Mouse (Mus musculus) heart, embryonic 14.5 days (tissue): ENCODE results near the gene Rbpj. TPM values are rescaled to one million over a fixed set of nuclear protein-coding genes. Genes with fewer than 3 reads are reported as not detected.

ENCODE experiments used
- ATAC-seq: fragments of 200-750 bp; cut with Nextera tagmentation; 2 replicates; pipeline ENCODE4 v1.8.0; 2017; ENCODE audit warnings: low read depth, moderate TSS enrichment; ENCODE audit not compliant: insufficient number of reproducible peaks, insufficient read depth, low FRiP score
- H3K27ac ChIP-seq, 2 experiments: fragments of 200-500 bp in 1 of 2; fragments of 300-500 bp in 1 of 2; sonication (generic) in 1 of 2; replicated peaks in 1 of 2; 2 replicates each; pipeline ENCODE4 v1.5.1; 2012 to 2014; ENCODE audit warnings: low read depth in 2 of 2, low read length in 2 of 2, control low read depth in 1 of 2, mild to moderate bottlenecking in 1 of 2, mixed read lengths in 1 of 2; ENCODE audit not compliant: control insufficient read depth in 1 of 2, insufficient read depth in 1 of 2
- H3K27me3 ChIP-seq: fragments of 300-500 bp; sonication (generic); 2 replicates; pipeline ENCODE4 v1.6.1; 2014; ENCODE audit warnings: mild to moderate bottlenecking, low read length, control low read depth; ENCODE audit not compliant: control insufficient read depth, insufficient read depth
- H3K36me3 ChIP-seq: fragments of 300-500 bp; sonication (generic); 2 replicates; pipeline ENCODE4 v1.6.1; 2014; ENCODE audit warnings: mild to moderate bottlenecking, control low read depth, low read length, mixed read lengths; ENCODE audit not compliant: control insufficient read depth, insufficient read depth
- H3K4me1 ChIP-seq, 2 experiments: fragments of 200-500 bp in 1 of 2; fragments of 300-500 bp in 1 of 2; sonication (generic) in 1 of 2; 2 replicates each; pipeline ENCODE4 v1.6.1; 2012 to 2014; ENCODE audit warnings: low read length in 2 of 2, control low read depth in 1 of 2, mixed read lengths in 1 of 2; ENCODE audit not compliant: control insufficient read depth in 2 of 2, insufficient read depth in 2 of 2
- H3K4me2 ChIP-seq: fragments of 300-500 bp; sonication (generic); 2 replicates; pipeline ENCODE4 v1.6.1; 2014; ENCODE audit warnings: mild to moderate bottlenecking, low read length
- H3K4me3 ChIP-seq, 2 experiments: fragments of 200-500 bp in 1 of 2; fragments of 300-500 bp in 1 of 2; sonication (generic) in 1 of 2; 2 replicates each; pipeline ENCODE4 v1.5.1; 2012 to 2014; ENCODE audit warnings: low read length in 2 of 2, mild to moderate bottlenecking in 2 of 2, control low read depth in 1 of 2, low read depth in 1 of 2, moderate library complexity in 1 of 2; ENCODE audit not compliant: control insufficient read depth in 1 of 2, insufficient read depth in 1 of 2
- H3K9ac ChIP-seq: fragments of 300-500 bp; sonication (generic); 2 replicates; pipeline ENCODE4 v1.6.1; 2014; ENCODE audit warnings: mild to moderate bottlenecking, low read length
- H3K9me3 ChIP-seq: fragments of 300-500 bp; sonication (generic); 2 replicates; pipeline ENCODE4 v1.6.1; 2016; ENCODE audit warnings: low read length, control low read depth; ENCODE audit not compliant: control insufficient read depth
- WGBS: fragments of 180-500 bp; shearing (Covaris S2); extraction: QIAGEN DNeasy Blood & Tissue Kit; methylation state at CpG from one replicate; pipeline ENCODE4 v1.1.7; 2014; 5-methylcytosine and 5-hydroxymethylcytosine counted together
- polyA plus RNA-seq: library from polyadenylated mRNA; unstranded; fragments of >200 nt; fragmentation: Nextera tagmentation; extraction: Ambion mirVana; gene quantifications from 2 replicates; pipeline ENCODE4 v1.2.1, GENCODE M21; 2014

Gene Rbpj
- polyA plus RNA-seq, 1 experiment from 2014 or later: 24.1 TPM

DNA sequence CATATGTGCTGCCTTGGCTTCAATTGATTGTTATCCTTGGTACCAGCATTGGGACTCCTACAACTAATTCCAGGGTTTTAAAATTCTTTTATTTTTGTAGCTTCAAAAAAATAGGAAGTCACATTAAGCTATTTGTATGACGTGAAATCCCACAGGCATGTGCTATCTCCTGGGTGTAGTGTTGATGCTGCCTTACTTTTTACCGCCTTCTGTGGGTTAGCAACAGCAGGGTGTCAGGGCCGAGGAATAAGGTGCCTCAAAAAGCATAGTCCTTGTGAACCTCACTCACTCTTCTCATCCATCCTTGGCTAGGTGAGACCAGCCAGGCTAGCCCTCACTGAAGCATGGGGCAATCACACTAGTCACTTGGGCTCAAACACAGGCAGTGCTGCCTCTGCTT lies 171.3 kb downstream of the Rbpj start:
- H3K4me2 ChIP-seq: no peak overlapping the region
- H3K4me3 ChIP-seq: no peak overlapping the region
- H3K27me3 ChIP-seq: no peaks in the 10 kb centered on the region
- no peaks in the 10 kb centered on the region for H3K9me3 ChIP-seq
- H3K36me3 ChIP-seq: peaks cover 4% of the 10 kb centered on the region
- peaks cover 0 to 6% of the 10 kb centered on the region in 2 experiments; a peak in 2 of 4 replicates for H3K4me1 ChIP-seq
- 79% methylated on average over 3 of the region's 3 CpGs for WGBS
- no peak overlapping the region for H3K27ac ChIP-seq
- H3K9ac ChIP-seq: no peak overlapping the region
- no peak for ATAC-seq

DNA sequence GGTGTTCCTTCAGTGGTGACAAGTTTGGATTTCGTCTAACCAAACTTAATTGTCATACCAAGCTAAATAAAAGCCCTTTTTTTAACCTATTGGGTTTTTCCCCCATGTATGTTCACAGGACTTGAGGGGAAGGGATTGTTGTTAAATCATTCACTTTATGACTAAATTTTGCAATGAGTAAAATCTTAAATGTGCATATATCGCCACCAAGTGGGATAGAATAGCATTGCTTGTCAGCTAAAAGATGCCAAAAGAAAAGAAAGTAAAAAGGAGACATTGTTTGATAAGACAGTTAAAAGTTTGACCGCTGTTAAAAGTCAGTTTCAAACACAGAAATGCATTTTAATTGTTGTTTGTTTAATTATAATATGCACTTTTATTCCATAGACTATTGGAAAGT lies 172.7 kb downstream of the Rbpj start:
- ATAC-seq: no peak

DNA sequence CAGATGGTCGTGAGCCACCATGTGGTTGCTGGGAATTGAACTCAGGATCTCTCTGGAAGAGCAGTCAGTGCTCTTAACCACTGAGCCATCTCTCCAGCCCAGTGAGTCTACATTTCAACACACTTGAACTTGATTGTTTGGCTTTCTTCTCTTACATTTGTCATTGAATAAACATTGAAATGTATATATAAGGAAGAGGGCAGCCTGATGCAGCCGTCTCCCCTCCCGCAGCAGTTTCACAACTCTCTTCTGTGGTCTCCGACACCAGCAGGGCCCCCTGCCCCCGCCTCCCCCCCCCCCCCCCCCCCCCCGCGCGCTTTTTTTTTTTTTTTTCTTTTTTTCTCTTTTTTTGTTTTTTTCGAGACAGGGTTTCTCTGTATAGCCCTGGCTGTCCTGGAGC lies 180.7 kb downstream of the Rbpj start:
- WGBS: 82% methylated on average over 5 of the region's 9 CpGs
- Histone ChIP-seq H3K27ac (no peak overlapping the region), H3K36me3 (peaks cover 61% of the 10 kb centered on the region), H3K4me2 (no peak overlapping the region), H3K27me3 (no peaks in the 10 kb centered on the region), H3K9ac (no peak overlapping the region), H3K9me3 (no peaks in the 10 kb centered on the region), H3K4me3 (no peak overlapping the region), H3K4me1 (no peaks in the 10 kb centered on the region)
- no peak for ATAC-seq

More for the DNA sequence above, 172.7 kb downstream of the Rbpj start:
- H3K27ac ChIP-seq: no peak overlapping the region
- no peaks in the 10 kb centered on the region for H3K9me3 ChIP-seq
- no peak overlapping the region for H3K4me2 ChIP-seq
- H3K4me1 ChIP-seq: no peaks in the 10 kb centered on the region
- no peaks in the 10 kb centered on the region for H3K27me3 ChIP-seq
- WGBS: 74% methylated on average over 3 of the region's 3 CpGs
- H3K9ac ChIP-seq: no peak overlapping the region
- H3K4me3 ChIP-seq: no peak overlapping the region
- peaks cover 17% of the 10 kb centered on the region for H3K36me3 ChIP-seq

DNA sequence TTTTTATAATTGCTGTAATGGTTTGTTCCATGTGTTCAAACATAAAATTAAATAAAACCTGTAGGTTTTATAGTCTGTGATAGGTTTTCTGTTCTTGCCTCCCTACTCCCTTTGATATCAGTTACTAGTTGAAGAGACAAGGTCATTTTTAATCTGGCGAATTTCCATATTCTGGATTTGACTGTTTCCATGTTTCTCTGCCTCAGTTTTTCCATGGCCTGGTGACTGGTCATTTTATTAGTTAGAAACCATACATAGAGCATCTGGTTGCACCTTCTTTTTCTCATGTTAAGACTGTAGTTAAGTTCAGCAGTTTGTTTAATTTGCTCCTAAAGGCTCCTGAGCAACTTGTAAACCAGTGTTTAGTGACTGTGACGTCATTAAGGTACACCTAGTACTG lies 181.4 kb downstream of the Rbpj start:
- Histone ChIP-seq H3K9me3 (no peaks in the 10 kb centered on the region), H3K27ac (no peak overlapping the region), H3K36me3 (peaks cover 63% of the 10 kb centered on the region), H3K9ac (no peak overlapping the region), H3K4me3 (no peak overlapping the region), H3K4me1 (no peaks in the 10 kb centered on the region), H3K4me2 (no peak overlapping the region), H3K27me3 (no peaks in the 10 kb centered on the region)
- no peak for ATAC-seq
- WGBS: 89% methylated on average over 2 of the region's 2 CpGs

DNA sequence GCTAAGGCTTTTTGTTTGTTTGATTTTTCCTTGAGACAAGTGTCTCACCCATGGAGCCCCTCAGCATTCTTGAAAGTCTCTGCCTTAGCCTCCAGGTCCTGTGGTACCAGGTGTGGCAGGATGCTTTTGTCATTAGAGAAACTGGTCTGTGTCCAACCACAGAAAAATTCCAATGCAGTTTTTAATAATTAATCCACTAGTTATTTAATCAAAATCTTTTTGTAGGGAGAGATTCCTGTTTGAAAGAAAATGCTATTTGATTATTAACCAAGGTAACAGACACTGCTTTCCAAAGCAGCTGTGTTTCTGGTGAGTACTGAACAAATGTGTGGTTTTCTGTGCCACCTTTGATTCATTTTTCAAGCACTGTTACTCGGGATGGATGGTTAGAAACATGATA lies 190.6 kb downstream of the Rbpj start:
- no peak overlapping the region for H3K9ac ChIP-seq
- 40% methylated on average over 1 of the region's 1 CpGs for WGBS
- no peaks in the 10 kb centered on the region for H3K9me3 ChIP-seq
- no peak overlapping the region for H3K27ac ChIP-seq
- no peaks in the 10 kb centered on the region for H3K4me1 ChIP-seq
- H3K4me2 ChIP-seq: no peak overlapping the region
- no peak for ATAC-seq
- no peak overlapping the region for H3K4me3 ChIP-seq
- H3K27me3 ChIP-seq: no peaks in the 10 kb centered on the region
- H3K36me3 ChIP-seq: peaks cover 19% of the 10 kb centered on the region

DNA sequence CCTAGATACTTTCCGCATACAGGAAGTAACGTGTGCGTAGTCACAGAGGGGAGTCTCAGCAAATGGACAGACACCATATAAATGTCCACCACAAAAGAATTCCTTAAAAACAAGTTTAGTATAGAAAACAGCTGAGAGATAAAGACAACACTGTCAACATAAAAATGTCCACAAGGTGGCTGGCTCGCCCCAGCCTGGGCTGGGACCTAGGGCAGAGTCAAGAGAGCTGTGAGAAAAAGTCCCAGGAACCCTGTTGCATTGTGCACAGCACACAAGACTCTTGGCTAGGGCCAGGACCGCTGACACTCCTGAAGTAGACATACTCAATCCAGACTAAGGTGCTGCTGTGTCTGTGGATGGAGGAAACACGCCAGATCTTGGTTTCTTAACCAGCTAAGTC lies 192.0 kb downstream of the Rbpj start:
- no peak overlapping the region for H3K4me2 ChIP-seq
- no peak overlapping the region for H3K27ac ChIP-seq
- no peak overlapping the region for H3K4me3 ChIP-seq
- H3K9me3 ChIP-seq: no peaks in the 10 kb centered on the region
- H3K4me1 ChIP-seq: no peaks in the 10 kb centered on the region
- peaks cover 7% of the 10 kb centered on the region; the same call in 1 of the 2 replicates for H3K36me3 ChIP-seq
- no peak overlapping the region for H3K9ac ChIP-seq
- no peaks in the 10 kb centered on the region for H3K27me3 ChIP-seq
- 79% methylated on average over 6 of the region's 6 CpGs for WGBS
- no peak for ATAC-seq

DNA sequence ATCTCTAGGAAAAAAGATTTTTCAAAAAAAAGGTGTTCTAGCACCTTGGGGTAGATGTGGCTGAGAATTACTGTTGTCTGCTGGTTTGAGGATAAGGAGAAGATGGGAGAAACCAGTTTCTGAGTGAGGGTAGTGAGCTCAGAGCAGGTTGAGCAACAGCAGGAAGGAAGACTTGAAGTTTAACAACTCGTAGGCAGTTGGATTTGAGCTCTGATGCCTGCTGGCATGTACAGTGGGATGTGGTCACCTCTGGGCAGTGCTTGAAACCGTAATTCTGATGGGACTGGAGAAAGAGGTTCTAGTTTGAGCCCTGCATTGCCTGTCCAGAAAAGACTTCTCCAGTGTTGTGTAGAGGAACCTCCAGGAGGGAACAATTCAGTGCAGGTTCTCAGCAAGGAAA lies 195.6 kb downstream of the Rbpj start:
- no peaks in the 10 kb centered on the region for H3K9me3 ChIP-seq
- no peak for ATAC-seq
- H3K4me1 ChIP-seq: no peaks in the 10 kb centered on the region
- H3K36me3 ChIP-seq: no peaks in the 10 kb centered on the region
- H3K27ac ChIP-seq: no peak overlapping the region
- 73% methylated on average over 2 of the region's 2 CpGs for WGBS
- H3K9ac ChIP-seq: no peak overlapping the region
- H3K4me3 ChIP-seq: no peak overlapping the region
- no peak overlapping the region for H3K4me2 ChIP-seq
- no peaks in the 10 kb centered on the region for H3K27me3 ChIP-seq

DNA sequence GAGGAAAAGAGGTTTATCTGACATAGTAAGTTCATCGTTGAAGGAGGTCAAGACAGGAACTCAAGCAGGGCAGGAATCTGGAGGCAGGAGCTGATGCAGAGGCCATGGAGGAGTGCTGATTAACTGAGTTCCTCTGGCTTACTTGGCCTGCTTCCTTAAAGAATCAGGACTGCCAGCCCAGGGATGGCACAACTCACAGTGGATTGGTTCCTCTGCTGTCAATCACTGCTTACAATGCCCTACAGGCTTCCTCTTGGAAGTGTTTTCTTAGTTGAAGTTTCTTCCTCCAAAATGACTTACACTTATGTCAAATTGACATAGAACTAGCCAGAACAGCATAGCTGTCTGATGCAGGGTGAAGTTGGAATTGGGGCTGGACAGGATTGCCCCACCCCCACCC lies 196.5 kb downstream of the Rbpj start:
- 17% methylated on average over 1 of the region's 1 CpGs for WGBS
- no peak overlapping the region for H3K27ac ChIP-seq
- no peak overlapping the region for H3K4me3 ChIP-seq
- no peaks in the 10 kb centered on the region for H3K9me3 ChIP-seq
- no peaks in the 10 kb centered on the region for H3K27me3 ChIP-seq
- H3K4me1 ChIP-seq: no peaks in the 10 kb centered on the region
- no peak overlapping the region for H3K4me2 ChIP-seq
- H3K9ac ChIP-seq: no peak overlapping the region
- H3K36me3 ChIP-seq: no peaks in the 10 kb centered on the region
- no peak for ATAC-seq
